Mouse (Mus musculus): Measurements from ENCODE around the gene Fgr. TPM values are rescaled to one million over a fixed set of nuclear protein-coding genes. Genes with fewer than 3 reads are reported as not detected.

The Fgr gene
- polyA plus RNA-seq, 1 experiment from 2014 or later, result 0.15 TPM

DNA sequence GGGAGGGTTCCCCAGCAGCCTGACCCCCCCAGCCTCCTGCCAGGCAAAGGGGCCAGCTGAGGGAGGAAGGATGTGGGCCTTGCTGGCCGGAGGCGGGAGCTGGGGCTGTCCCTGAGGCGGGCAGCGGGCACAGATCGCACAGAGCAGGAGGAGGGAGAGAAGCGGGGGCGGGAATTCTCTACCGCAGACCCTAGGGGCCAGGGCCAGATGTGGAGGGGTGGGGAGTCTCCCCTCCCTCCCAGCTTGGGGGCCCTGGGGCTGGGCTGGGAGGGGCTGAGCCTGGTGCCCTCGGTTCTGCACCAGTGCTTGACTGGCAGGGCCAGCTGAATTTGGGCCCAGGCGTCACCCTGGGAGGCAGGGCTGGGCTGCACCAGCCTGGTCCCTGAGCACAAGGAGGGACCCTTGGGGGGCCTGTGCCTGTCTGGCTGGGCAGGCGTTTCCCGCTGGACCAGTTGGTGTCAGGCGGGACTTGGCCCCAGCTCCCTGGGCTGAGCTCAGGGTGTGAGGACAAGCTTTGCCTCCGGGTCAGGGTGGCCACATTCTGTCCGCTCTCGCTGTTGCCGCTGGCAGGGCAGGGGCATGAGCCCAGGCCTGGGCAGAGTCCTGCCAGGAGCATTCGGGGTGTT is 39.5 kb downstream of the Fgr start:
- Histone ChIP-seq H3K27me3 (ENCODE audit: control insufficient read depth, insufficient read depth, low read length) (no peaks in the 10 kb centered on the region), H3K9ac (ENCODE audit: low read length) (peak overlapping the region; percentile 92), H3K4me3 (ENCODE audit: low read depth, low read length) (peak overlapping the region; percentile 91), H3K4me1 (replicated peaks; ENCODE audit: control insufficient read depth, insufficient read depth) (peaks cover 26% of the 10 kb centered on the region), H3K27ac (replicated peaks) (peak overlapping the region; percentile 95), H3K36me3 (ENCODE audit: control insufficient read depth, insufficient read depth, low read length) (no peaks in the 10 kb centered on the region), H3K9me3 (ENCODE audit: control insufficient read depth, low read length) (no peaks in the 10 kb centered on the region), H3K4me2 (replicated peaks; ENCODE audit: low read depth) (peak overlapping the region; percentile 91)
- DNase-seq (ENCODE audit: low spot score) (peak; percentile 60), ATAC-seq (ENCODE audit: low FRiP score, low TSS enrichment) (peak; percentile 9; the same call in 1 of the 2 replicates)
- WGBS, result 1% methylated on average over 18 of the region's 18 CpGs
- TF ChIP-seq CTCF (IDR thresholded peaks at IDR 0.05; ENCODE audit: low read depth) (no peak), EP300 (optimal IDR thresholded peaks at IDR 0.05) (no peak)

DNA sequence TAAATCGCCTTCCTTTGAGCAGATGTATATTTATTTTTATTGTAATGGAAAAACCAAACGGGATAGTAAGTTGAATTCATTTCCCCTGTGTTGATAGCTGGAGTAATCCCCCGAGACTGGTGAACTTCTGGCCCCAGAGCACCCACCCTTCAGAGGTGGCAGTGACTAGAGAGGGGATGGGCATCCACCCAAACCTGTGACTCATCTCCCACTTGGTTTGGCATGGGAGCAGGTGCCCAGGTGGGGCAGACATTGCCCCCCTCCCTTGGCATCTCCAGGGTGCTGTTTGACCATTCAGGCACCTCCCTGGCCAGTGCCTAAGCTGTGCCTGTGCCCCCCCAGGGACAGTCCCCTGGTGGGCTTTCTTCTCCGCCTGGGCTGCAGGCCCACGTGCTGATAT is 40.2 kb downstream of the Fgr start:
- ATAC-seq (ENCODE audit: low FRiP score, low TSS enrichment), result no peak
- no peak overlapping the region for H3K9ac ChIP-seq (ENCODE audit: low read length)
- peak overlapping the region; percentile 95; the same call in 1 of the 2 replicates for H3K27ac ChIP-seq (replicated peaks)
- DNase-seq (ENCODE audit: low spot score), result no peak
- no peak for TF ChIP-seq EP300 (optimal IDR thresholded peaks at IDR 0.05)
- TF ChIP-seq CTCF (IDR thresholded peaks at IDR 0.05; ENCODE audit: low read depth), result no peak
- H3K4me2 ChIP-seq (replicated peaks; ENCODE audit: low read depth), result peak overlapping the region; percentile 91
- H3K9me3 ChIP-seq (ENCODE audit: control insufficient read depth, low read length), result no peaks in the 10 kb centered on the region
- H3K36me3 ChIP-seq (ENCODE audit: control insufficient read depth, insufficient read depth, low read length), result no peaks in the 10 kb centered on the region
- peaks cover 26% of the 10 kb centered on the region for H3K4me1 ChIP-seq (replicated peaks; ENCODE audit: control insufficient read depth, insufficient read depth)
- WGBS, result 24% methylated on average over 5 of the region's 5 CpGs
- 0 out of 2 replicates have a peak overlapping the region, but pooled peaks have one; percentile 6 for H3K4me3 ChIP-seq (ENCODE audit: low read depth, low read length)
- H3K27me3 ChIP-seq (ENCODE audit: control insufficient read depth, insufficient read depth, low read length), result no peaks in the 10 kb centered on the region

DNA sequence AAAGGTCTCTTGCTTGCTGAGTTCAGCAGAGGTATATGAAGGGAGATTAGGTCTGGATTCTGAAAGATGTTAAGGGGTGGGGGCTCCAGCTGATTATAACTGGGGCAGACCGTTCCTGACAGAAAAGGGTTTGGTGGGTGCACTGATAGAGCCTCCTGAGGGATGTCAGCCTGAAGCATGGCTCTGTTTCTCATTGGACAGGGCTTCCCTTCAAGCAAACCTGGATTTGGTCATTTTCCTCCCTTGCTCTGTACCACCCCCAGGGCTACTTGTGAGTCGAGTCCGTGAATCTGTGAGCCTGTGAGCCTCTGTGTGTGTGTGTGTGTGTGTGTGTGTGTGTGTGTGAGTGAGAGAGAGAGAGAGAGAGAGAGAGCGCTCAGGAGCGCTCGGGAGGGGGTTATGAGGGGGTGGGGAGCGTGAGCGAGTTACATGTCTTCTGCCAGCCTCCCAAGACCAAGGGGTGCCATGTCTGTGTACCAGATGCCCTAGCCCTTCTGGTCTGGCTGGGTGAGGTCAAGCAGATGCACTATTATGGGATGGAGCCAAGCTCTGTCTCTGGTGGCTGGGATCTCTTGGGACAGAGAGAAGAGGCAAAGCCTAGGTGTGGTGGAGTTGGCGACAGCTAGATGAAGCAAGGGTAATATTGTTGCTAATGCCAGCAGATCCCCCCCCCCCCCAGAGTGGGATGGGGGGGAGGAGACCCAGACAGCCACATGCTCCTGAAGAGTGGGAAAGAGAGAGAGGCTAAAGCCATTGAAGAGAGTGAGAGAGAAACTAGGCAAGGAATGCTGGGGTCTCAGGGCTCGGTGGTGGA is 41.2 kb downstream of the Fgr start:
- TF ChIP-seq EP300 (optimal IDR thresholded peaks at IDR 0.05), result no peak
- no peak for TF ChIP-seq CTCF (IDR thresholded peaks at IDR 0.05; ENCODE audit: low read depth)
- peaks cover 26% of the 10 kb centered on the region for H3K4me1 ChIP-seq (replicated peaks; ENCODE audit: control insufficient read depth, insufficient read depth)
- ATAC-seq (ENCODE audit: low FRiP score, low TSS enrichment), result no peak

DNA sequence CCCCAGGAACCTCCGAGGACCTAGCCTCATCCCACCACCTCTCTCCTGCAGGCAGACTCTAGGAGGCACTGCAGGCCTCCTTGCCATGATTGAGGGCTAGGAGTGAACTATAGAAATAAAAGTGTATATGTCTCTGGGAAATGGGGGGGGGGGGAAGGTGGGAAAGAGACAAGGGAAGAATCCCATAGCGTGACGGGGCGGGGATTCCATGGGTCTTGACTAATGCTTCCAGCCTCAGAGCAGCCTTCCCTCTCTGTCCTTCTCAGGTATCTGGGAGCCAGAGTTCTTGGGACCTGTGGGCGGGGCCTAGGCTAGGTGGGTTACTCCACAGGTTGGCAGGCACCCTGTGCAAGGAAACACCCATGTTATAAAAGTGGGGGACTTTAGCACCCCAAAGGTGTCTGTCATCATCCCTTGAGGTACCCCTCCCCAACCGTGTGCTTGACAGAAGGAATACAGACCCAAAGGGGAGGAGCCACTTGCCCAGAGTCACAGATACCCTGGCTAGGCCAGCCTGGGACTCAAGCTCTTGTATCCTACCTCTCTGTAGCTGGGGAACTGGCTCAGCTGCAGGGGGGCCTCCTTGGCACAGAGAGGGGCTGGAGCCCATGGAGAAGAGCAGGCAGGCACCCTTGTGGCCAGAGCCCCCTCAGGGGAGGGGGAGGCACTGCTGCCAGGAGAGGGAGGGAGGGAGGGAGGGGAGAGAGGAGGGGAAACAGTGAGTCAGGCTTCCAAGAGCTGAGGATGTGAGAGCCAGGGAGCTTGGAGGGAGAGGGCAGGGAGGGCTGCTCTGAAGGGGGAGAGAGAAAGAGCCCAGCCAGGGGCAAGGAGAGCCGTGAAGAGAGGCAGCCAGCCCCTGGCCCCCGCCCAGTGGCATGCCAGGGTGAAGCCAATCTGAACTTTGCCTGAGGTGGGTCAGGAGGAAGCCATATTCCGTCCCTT is 42.1 kb downstream of the Fgr start:
- ATAC-seq (ENCODE audit: low FRiP score, low TSS enrichment) (no peak), DNase-seq (ENCODE audit: low spot score) (no peak)
- Histone ChIP-seq H3K36me3 (ENCODE audit: control insufficient read depth, insufficient read depth, low read length) (no peaks in the 10 kb centered on the region), H3K27ac (replicated peaks) (peak overlapping the region; percentile 76), H3K9ac (ENCODE audit: low read length) (peak overlapping the region; percentile 27; the same call in 1 of the 2 replicates), H3K4me2 (replicated peaks; ENCODE audit: low read depth) (peak overlapping the region; percentile 11; the same call in 1 of the 2 replicates), H3K4me3 (ENCODE audit: low read depth, low read length) (no peak overlapping the region), H3K27me3 (ENCODE audit: control insufficient read depth, insufficient read depth, low read length) (no peaks in the 10 kb centered on the region), H3K4me1 (replicated peaks; ENCODE audit: control insufficient read depth, insufficient read depth) (peaks cover 27% of the 10 kb centered on the region), H3K9me3 (ENCODE audit: control insufficient read depth, low read length) (no peaks in the 10 kb centered on the region)
- TF ChIP-seq CTCF (IDR thresholded peaks at IDR 0.05; ENCODE audit: low read depth), result peak; percentile 58
- TF ChIP-seq EP300 (optimal IDR thresholded peaks at IDR 0.05), result no peak
- 54% methylated on average over 9 of the region's 9 CpGs for WGBS

More for the DNA sequence above, 41.2 kb downstream of the Fgr start:
- Histone ChIP-seq H3K4me3 (ENCODE audit: low read depth, low read length) (no peak overlapping the region), H3K36me3 (ENCODE audit: control insufficient read depth, insufficient read depth, low read length) (no peaks in the 10 kb centered on the region), H3K27ac (replicated peaks) (peak overlapping the region; percentile 76; the same call in 1 of the 2 replicates), H3K4me2 (replicated peaks; ENCODE audit: low read depth) (0 out of 2 replicates have a peak overlapping the region, but pooled peaks have one; percentile 17), H3K9me3 (ENCODE audit: control insufficient read depth, low read length) (no peaks in the 10 kb centered on the region), H3K27me3 (ENCODE audit: control insufficient read depth, insufficient read depth, low read length) (no peaks in the 10 kb centered on the region), H3K9ac (ENCODE audit: low read length) (no peak overlapping the region)
- 34% methylated on average over 10 of the region's 10 CpGs for WGBS
- DNase-seq (ENCODE audit: low spot score), result no peak

DNA sequence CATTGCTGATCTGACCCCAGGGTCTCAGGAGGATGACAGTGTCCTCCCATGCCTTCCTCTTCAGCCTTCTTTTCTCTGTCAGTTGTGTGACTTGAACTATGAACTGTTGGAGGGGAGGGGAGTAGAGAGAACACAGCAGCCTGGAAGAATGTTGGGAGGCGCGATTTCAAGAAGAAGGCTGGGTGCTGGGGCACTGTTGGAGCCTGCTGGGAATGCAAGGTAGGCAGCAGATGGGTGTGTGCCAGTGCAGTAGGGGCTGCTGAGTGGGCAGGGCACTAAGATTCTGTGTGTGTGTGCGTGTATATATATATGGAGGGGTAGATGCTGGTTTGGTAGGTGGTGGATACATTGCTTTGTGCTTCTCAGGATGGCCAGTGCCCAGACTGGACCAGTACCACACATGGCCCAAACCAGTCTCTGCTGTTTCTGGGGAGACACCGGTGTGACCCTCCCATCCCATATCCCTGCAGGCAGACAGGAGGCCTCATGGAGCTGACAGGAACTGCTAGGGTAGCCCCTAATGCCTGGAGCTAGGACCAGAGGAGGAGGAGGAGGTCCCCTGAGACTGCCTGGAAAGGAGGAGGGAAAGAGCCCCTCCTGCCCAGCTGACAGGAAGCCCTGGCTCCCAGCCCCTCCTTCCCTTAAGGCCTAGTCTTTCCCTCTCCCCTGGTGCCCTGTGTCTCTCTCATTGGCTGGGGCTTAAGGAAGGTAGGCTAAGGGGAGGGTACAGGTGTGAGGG is 43.0 kb downstream of the Fgr start:
- whole genome bisulfite sequencing, result 29% methylated on average over 4 of the region's 4 CpGs
- H3K36me3 ChIP-seq (ENCODE audit: control insufficient read depth, insufficient read depth, low read length), result no peaks in the 10 kb centered on the region
- no peak overlapping the region for H3K4me3 ChIP-seq (ENCODE audit: low read depth, low read length)
- ATAC-seq (ENCODE audit: low FRiP score, low TSS enrichment) (no peak), DNase-seq (ENCODE audit: low spot score) (no peak)
- no peaks in the 10 kb centered on the region for H3K9me3 ChIP-seq (ENCODE audit: control insufficient read depth, low read length)
- peak overlapping the region; percentile 76 for H3K27ac ChIP-seq (replicated peaks)
- peak overlapping the region; percentile 27 for H3K9ac ChIP-seq (ENCODE audit: low read length)
- peaks cover 31% of the 10 kb centered on the region for H3K4me1 ChIP-seq (replicated peaks; ENCODE audit: control insufficient read depth, insufficient read depth)
- H3K4me2 ChIP-seq (replicated peaks; ENCODE audit: low read depth), result peak overlapping the region; percentile 11; the same call in 1 of the 2 replicates
- no peaks in the 10 kb centered on the region for H3K27me3 ChIP-seq (ENCODE audit: control insufficient read depth, insufficient read depth, low read length)
- TF ChIP-seq EP300 (optimal IDR thresholded peaks at IDR 0.05) (no peak), CTCF (IDR thresholded peaks at IDR 0.05; ENCODE audit: low read depth) (0 out of 2 replicates have a peak, but pooled peaks have one; percentile 2)
